Mouse (Mus musculus) olfactory bulb, adult 2 months (tissue): ENCODE measurements around the gene Hsh2d.

Experiments
- CTCF ChIP-seq: fragments of 200-500 bp; IDR thresholded peaks from 2 replicates; pipeline ENCODE4 v1.5.1; 2012; ENCODE audit warnings: low read depth, mild to moderate bottlenecking, low read length, moderate library complexity; ENCODE audit not compliant: insufficient read depth
- POLR2A ChIP-seq: fragments of 200-500 bp; IDR thresholded peaks from 2 replicates; pipeline ENCODE4 v1.6.1; 2012; ENCODE audit warnings: mild to moderate bottlenecking, low read depth, low read length, moderate library complexity; ENCODE audit not compliant: insufficient read depth

DNA sequence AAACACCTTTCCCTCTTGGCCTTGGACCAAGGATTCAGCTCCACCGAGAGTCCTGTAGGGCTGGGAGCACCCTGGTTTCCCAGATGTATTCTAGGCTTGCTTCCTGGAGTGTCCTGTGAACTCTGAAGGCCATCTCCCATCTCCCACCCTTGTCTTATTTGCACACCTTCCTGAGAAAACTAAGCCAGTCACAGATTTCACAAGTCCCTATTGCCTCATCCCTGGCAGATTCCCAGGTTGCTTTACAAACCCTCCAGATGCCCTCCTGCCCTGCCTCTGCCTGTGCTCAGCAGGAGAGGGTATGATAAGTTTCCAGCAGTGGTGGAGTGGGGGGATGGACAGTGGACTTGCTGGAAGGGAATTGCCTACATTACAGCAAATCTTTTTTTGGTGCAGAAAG is 43.4 kb upstream of the Hsh2d start:
- TF ChIP-seq POLR2A, result no peak
- no peak for TF ChIP-seq CTCF
